Mouse (Mus musculus) limb, embryonic 10.5 days (tissue): ENCODE measurements at regions not wholly inside any gene's neighbourhood (a gene's known extent, or its start where the extent isn't known, plus 50 kb on each side); places are given as distances from the start of the nearest gene placed in this dataset.

Source experiments
- DNase-seq: peaks from one replicate; pipeline ENCODE4 v3.0.0-alpha.2; 2017; ENCODE audit warnings: low spot score
- H3K27ac ChIP-seq: fragments of 300-500 bp; sonication (generic); 2 replicates; pipeline ENCODE4 v1.5.1; 2016; ENCODE audit warnings: mild to moderate bottlenecking
- H3K27me3 ChIP-seq: fragments of 300-500 bp; sonication (generic); 2 replicates; pipeline ENCODE4 v1.6.1; 2016; ENCODE audit warnings: low read depth, mild to moderate bottlenecking; ENCODE audit not compliant: poor library complexity, severe bottlenecking
- H3K36me3 ChIP-seq: fragments of 300-500 bp; sonication (generic); 2 replicates; pipeline ENCODE4 v1.6.1; 2016; ENCODE audit warnings: mild to moderate bottlenecking, moderate library complexity
- H3K4me1 ChIP-seq: fragments of 300-500 bp; sonication (generic); 2 replicates; pipeline ENCODE4 v1.6.1; 2016
- H3K4me3 ChIP-seq: fragments of 300-500 bp; sonication (generic); 2 replicates; pipeline ENCODE4 v1.5.1; 2016; ENCODE audit warnings: mild to moderate bottlenecking, moderate library complexity
- H3K9me3 ChIP-seq: fragments of 300-500 bp; sonication (generic); replicated peaks from 2 replicates; pipeline ENCODE4 v1.6.1; 2016; ENCODE audit warnings: mild to moderate bottlenecking
- WGBS: fragments of 180-500 bp; shearing (Covaris S2); methylation state at CpG from one replicate; pipeline ENCODE4 v1.1.7; 2016; 5-methylcytosine and 5-hydroxymethylcytosine counted together

DNA sequence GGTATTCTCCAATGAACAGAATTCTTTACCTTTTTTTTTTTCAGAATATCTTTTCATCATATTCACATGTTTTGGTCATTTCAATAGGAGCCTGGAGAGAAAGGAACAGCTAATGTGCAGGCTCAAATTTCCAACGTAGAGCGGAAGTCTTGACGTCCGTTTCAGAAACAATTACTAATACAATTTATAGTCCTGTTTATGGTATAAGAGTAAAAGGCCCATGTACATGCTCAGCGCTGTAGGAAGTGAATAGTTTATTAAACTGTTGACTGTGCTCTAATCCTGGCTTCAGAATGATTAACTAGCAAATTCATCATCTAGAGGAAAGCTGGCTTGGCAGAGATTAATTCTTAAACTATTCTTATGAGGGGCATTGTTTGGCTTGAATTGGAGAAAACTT lies 142.1 kb downstream of the Pik3r1 start:
- H3K27ac ChIP-seq: no peak overlapping the region
- no peaks in the 10 kb centered on the region for H3K27me3 ChIP-seq
- no peaks in the 10 kb centered on the region for H3K36me3 ChIP-seq
- peaks cover 19% of the 10 kb centered on the region for H3K4me1 ChIP-seq
- H3K9me3 ChIP-seq: no peaks in the 10 kb centered on the region
- 75% methylated on average over 5 of the region's 5 CpGs for WGBS
- H3K4me3 ChIP-seq: no peak overlapping the region
- no peak for DNase-seq

DNA sequence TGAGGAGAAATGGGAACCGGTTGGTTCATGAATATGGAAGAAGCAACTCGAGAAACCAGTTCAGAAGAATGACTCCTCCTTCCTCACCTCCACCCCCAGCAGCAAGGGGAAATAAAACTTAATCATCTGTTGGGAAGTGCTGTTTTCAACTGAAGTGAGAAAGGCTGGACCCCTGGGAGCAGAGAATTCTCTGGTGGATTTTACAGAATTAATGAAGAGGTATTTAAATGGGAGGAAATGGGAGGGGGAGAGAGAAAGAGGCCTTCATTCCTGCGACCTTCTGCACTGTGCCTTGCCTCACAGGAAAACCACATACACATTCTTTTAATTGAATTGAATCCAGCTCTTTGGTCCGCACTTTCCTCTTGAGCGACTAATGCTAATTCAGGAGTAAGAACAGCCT lies 143.8 kb downstream of the Pik3r1 start:
- H3K9me3 ChIP-seq: no peaks in the 10 kb centered on the region
- 34% methylated on average over 5 of the region's 5 CpGs for WGBS
- no peak for DNase-seq

DNA sequence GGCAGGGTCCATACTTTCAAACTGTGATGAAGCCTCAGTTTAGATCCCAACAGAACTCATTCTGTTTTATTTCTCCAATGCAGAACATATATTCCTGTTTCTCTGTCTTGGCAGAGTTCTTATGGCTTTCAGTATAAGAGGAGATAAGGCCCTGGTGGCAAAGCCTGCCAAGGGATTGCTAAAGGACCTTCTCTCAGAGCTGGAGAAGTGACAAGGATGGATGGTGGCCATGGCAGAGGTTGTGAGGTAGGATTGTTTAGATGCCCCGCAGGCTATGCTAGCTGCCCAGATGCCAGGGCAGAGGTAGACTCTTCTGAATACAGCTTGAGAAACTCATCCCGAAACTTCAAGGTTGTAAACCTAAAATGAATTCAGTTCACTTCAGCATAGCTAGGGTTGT lies 145.4 kb downstream of the Pik3r1 start:
- Histone ChIP-seq H3K4me3 (no peak overlapping the region), H3K4me1 (peaks cover 19% of the 10 kb centered on the region), H3K36me3 (no peaks in the 10 kb centered on the region), H3K27me3 (no peaks in the 10 kb centered on the region), H3K27ac (no peak overlapping the region), H3K9me3 (no peaks in the 10 kb centered on the region)
- WGBS: 97% methylated on average over 2 of the region's 2 CpGs
- DNase-seq: no peak

More for the DNA sequence above, 143.8 kb downstream of the Pik3r1 start:
- H3K27ac ChIP-seq: no peak overlapping the region
- no peaks in the 10 kb centered on the region for H3K27me3 ChIP-seq
- no peak overlapping the region for H3K4me3 ChIP-seq
- peaks cover 19% of the 10 kb centered on the region for H3K4me1 ChIP-seq
- H3K36me3 ChIP-seq: no peaks in the 10 kb centered on the region

DNA sequence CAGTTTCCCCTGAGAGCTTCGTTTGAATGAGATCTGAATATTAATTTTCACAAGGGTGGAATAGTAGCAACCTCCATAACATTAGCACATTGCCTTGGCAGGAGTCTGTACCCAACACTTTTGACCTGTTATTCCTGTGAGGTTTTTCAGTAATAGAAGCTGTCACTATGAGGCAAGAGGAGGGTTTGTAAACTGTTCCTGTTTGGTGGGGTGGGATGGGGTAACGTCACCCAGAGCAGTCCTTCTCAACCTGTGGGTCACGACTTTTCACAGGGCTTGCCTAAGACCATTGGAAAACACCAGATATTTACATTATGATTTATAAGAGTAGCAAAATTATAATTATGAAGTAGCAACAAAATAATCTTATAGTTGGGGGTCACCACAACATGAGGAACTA lies 147.4 kb downstream of the Pik3r1 start:
- Histone ChIP-seq H3K4me1 (peaks cover 14% of the 10 kb centered on the region), H3K36me3 (no peaks in the 10 kb centered on the region), H3K27ac (no peak overlapping the region), H3K4me3 (no peak overlapping the region), H3K9me3 (no peaks in the 10 kb centered on the region), H3K27me3 (no peaks in the 10 kb centered on the region)
- DNase-seq: no peak
- WGBS: 90% methylated on average over 3 of the region's 3 CpGs

DNA sequence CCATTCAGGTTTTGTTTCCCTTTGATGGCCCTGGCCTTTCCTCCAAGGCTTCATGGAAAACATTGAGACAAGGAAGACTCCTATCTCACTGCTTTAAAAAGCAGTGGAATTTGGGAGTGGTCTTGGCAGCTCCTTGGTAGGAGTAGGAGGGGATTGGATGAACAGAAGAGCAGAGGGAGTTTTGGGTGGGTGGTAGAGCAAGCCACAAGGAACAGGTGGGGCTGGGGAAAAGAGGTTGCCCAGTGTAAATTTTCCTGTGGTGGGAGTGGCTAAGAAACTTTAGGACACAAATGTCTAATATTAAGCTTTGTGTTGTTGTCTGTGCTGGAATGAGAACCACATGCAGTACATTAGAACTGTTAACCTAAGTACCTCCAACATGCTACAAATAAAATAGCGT lies 148.9 kb downstream of the Pik3r1 start:
- Histone ChIP-seq H3K4me3 (no peak overlapping the region), H3K27ac (no peak overlapping the region), H3K36me3 (no peaks in the 10 kb centered on the region), H3K9me3 (no peaks in the 10 kb centered on the region), H3K27me3 (no peaks in the 10 kb centered on the region), H3K4me1 (no peaks in the 10 kb centered on the region)
- no peak for DNase-seq
- 91% methylated on average over 1 of the region's 1 CpGs for WGBS

DNA sequence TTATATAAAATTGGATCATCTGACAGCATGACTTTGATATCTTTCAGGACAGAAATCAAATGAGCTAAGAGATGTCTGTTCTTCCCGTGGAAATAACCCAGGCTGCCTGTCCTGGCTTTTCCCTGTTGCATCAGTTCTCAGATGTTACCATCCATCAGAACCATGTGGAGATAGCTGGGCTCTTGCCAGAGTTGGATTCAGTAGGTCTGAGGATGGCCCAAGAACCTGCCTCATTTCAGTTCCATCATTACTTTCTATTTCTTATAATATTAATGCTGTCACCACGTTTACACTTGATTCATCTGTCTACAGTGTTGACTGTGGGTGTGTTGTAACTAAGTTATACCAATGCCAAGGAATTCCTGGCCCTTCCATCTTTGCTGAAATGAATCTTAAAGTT lies 155.2 kb downstream of the Pik3r1 start:
- Histone ChIP-seq H3K4me3 (no peak overlapping the region), H3K4me1 (no peaks in the 10 kb centered on the region), H3K27me3 (no peaks in the 10 kb centered on the region), H3K27ac (no peak overlapping the region), H3K36me3 (no peaks in the 10 kb centered on the region), H3K9me3 (no peaks in the 10 kb centered on the region)
- DNase-seq: no peak
- WGBS: 90% methylated on average over 2 of the region's 2 CpGs

DNA sequence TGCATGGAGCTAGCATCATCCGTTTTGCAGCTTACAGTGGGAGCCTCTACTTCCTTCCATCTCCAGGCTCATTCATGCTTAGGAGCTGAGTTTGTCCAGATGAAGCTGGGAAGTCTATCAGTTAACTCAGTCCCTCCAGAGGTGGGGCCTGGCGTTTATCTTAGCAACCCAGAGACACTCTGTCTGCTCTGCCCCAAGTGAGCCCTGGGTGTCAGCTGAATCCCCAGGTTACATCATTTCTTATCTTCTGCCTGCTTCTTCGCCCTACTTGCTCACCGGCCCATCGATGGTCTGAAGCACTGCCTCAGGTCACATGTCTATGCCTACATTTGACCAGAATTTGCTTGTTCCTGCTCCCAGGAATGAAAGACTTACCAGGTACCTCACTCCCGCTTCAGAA lies 156.3 kb downstream of the Pik3r1 start:
- no peak overlapping the region for H3K27ac ChIP-seq
- 92% methylated on average over 6 of the region's 6 CpGs for WGBS
- H3K4me3 ChIP-seq: no peak overlapping the region
- no peaks in the 10 kb centered on the region for H3K36me3 ChIP-seq
- no peaks in the 10 kb centered on the region for H3K9me3 ChIP-seq
- H3K27me3 ChIP-seq: no peaks in the 10 kb centered on the region
- H3K4me1 ChIP-seq: 0 out of 2 replicates have a peak, but pooled peaks cover 4% of the 10 kb centered on the region
- DNase-seq: no peak

DNA sequence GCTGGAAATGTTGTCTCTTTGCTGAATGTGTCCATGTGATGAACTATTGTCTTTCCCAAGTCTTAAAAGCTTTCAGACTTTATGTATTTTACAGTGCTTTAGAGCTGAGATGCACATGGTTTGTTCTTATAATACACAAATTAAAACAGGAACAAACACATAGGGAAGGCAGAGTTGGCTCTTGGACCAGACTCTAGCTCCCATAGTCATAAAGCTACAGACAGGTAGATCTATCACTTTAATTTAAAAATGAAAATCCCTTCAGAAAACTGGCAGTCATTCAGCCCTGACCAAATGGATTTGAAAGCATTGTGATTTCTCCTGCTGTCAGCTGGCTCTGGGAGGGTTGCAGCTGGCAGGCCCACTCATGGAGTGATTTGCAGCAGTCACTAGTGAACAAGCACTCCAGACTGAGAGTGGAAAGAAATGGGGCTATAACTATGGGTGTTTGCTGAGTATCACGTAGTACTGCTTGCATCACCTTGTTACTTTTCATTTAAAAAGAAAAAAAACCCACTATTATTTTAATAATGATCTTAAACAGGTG lies 161.8 kb downstream of the Pik3r1 start:
- Histone ChIP-seq H3K9me3 (no peaks in the 10 kb centered on the region), H3K27me3 (no peaks in the 10 kb centered on the region), H3K4me3 (no peak overlapping the region), H3K36me3 (no peaks in the 10 kb centered on the region), H3K4me1 (0 out of 2 replicates have a peak, but pooled peaks cover 4% of the 10 kb centered on the region), H3K27ac (no peak overlapping the region)
- 92% methylated on average over 1 of the region's 1 CpGs for WGBS
- no peak for DNase-seq

DNA sequence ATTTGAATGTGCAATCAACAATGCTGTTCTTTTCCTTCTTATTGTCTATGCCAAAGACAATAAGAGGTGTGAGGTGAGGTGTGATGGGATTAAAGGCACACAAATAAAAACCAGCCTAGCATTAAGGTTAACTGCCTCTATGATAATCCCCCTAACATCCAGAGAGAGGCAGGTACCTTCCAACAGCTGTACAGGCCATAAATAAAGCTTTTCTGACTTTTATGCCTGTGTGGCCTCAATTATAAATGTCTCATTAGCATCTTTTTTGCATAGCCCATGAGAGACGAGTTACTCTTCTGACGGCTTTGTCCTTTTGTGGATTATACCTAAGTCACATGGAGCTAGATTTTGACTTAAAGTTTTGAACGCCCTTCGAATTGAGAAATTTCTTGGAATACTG lies 162.3 kb downstream of the Pik3r1 start:
- no peaks in the 10 kb centered on the region for H3K27me3 ChIP-seq
- 85% methylated on average over 4 of the region's 4 CpGs for WGBS

DNA sequence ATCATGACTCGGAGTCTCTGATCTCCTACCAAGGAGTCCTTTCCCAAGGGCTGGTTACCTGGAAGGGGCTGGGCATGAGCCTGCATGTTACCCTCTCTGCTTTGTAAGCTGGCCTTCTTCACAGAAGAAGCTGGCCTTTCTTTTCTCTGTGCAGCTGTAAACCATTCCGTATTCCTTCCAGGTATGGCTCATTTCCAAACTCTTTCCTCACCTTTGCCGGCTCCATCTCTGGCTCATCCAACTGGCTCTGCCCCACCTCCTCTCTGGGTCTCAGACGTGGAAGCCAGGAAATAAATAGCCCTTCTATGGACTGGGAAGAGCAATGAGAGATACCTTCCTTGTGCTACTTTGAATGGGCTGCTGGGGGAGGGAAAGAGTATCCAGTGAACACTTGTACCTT lies 163.0 kb downstream of the Pik3r1 start:
- Histone ChIP-seq H3K4me3 (no peak overlapping the region), H3K4me1 (0 out of 2 replicates have a peak, but pooled peaks cover 4% of the 10 kb centered on the region), H3K27me3 (no peaks in the 10 kb centered on the region), H3K9me3 (no peaks in the 10 kb centered on the region), H3K36me3 (no peaks in the 10 kb centered on the region), H3K27ac (no peak overlapping the region)
- WGBS: 81% methylated on average over 4 of the region's 4 CpGs
- DNase-seq: no peak

More for the DNA sequence above, 162.3 kb downstream of the Pik3r1 start:
- H3K9me3 ChIP-seq: no peaks in the 10 kb centered on the region
- no peak overlapping the region for H3K27ac ChIP-seq
- H3K36me3 ChIP-seq: no peaks in the 10 kb centered on the region
- H3K4me3 ChIP-seq: no peak overlapping the region
- DNase-seq: no peak
- 0 out of 2 replicates have a peak, but pooled peaks cover 4% of the 10 kb centered on the region for H3K4me1 ChIP-seq

DNA sequence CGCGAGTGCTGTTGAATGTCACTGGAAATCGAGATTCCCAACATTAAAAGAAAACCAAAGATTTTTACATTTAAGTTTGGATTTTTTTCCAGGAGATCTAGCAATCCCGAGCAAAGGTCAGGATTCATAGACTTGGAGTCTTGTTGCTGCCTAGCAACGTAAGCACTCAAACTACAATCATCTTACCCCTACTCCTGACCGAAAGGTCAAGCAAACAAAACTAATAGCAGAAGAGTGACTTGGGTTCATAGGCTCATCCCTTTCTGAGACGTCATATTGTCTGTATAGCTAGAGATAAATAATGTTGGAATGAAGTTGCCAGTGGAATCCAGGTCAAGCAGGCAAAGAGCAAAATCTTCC lies 169.9 kb downstream of the Pik3r1 start:
- H3K9me3 ChIP-seq: no peaks in the 10 kb centered on the region
- WGBS: 95% methylated on average over 7 of the region's 7 CpGs
- no peaks in the 10 kb centered on the region for H3K27me3 ChIP-seq
- H3K4me3 ChIP-seq: no peak overlapping the region
- no peak for DNase-seq
- no peaks in the 10 kb centered on the region for H3K36me3 ChIP-seq
- no peak overlapping the region for H3K27ac ChIP-seq
- H3K4me1 ChIP-seq: no peaks in the 10 kb centered on the region

DNA sequence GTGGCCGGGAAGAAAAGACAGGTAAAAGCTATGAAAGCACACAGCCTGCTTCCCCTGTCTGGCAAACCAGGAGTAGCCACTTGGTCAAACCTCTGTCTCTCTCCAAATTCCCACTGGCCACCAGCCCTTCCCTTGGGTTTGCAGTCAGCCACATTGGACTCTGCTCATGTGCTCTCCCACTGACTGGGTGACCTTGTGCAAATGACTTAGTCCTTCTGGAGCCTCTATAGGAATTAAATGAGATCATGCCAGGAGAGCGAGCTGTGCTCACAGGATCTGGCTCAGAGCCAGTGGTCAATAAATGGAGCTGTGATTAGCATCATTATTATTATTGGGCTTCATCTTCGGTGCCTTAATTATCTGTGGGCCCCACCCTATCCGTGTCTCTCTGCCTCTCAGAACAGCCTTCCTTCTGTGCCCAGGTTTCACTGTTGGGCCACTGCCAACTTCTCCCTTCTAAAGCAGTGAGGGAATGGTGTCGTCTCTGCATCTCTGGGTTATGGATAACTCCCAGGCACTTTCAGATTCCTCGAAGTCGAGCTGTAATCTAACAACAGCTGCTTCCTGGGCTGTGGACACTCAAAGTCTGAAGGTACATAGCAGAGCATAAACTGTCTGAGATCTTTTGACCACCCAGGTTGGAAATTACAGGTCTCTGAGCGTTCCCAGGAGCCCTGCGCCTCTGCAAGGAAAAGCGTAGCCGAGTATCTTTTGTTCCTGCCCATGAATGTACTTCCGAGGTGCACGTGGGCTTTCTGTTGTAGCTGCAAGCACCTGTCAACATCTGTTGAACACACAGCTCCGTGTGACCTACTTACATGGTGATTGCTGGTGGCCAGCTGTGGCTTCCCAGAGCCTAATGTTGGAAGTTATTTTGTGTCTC lies 170.5 kb downstream of the Pik3r1 start:
- H3K9me3 ChIP-seq: no peaks in the 10 kb centered on the region
- DNase-seq: no peak
- 87% methylated on average over 14 of the region's 14 CpGs for WGBS

DNA sequence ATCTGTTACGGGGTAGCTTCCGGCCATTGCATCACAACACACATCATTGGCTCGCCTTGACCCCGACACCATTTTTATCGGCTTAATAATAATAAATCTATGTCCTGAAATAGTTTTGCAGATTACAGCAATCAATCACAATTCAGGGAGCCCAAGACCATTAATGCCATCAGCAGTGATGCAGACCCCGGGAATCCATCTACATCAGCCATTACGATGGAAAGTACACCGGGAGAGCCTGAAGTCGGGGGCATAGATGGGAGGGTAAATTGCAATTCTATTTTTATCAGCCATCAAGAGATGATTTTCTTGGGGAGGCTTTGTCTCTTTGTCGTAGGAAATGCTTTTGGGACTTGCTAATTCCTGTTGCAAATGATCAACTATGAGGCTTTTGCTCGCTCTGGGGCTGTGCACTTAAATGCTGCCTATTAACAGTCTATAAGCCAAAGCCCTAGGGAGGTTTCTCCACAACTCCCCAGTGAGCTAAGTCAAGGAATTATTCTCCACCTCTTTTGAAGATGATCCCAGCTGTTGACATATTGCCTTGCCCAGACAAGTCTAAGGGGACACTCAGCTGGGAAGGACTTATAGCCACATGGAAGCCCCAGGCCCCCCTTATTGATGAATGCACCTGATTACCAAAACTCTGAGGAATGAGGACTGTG lies 173.4 kb downstream of the Pik3r1 start:
- no peak overlapping the region for H3K27ac ChIP-seq
- no peaks in the 10 kb centered on the region for H3K9me3 ChIP-seq
- no peak for DNase-seq
- WGBS: 90% methylated on average over 11 of the region's 11 CpGs
- no peak overlapping the region for H3K4me3 ChIP-seq
- no peaks in the 10 kb centered on the region for H3K27me3 ChIP-seq
- no peaks in the 10 kb centered on the region for H3K4me1 ChIP-seq
- no peaks in the 10 kb centered on the region for H3K36me3 ChIP-seq

More for the DNA sequence above, 170.5 kb downstream of the Pik3r1 start:
- Histone ChIP-seq H3K4me3 (no peak overlapping the region), H3K4me1 (no peaks in the 10 kb centered on the region), H3K27ac (no peak overlapping the region), H3K27me3 (no peaks in the 10 kb centered on the region), H3K36me3 (no peaks in the 10 kb centered on the region)
